Mouse (Mus musculus): ENCODE measurements at regions not wholly inside any gene's neighbourhood (a gene's known extent, or its start where the extent isn't known, plus 50 kb on each side); places are given as distances from the start of the nearest gene placed in this dataset.

DNA sequence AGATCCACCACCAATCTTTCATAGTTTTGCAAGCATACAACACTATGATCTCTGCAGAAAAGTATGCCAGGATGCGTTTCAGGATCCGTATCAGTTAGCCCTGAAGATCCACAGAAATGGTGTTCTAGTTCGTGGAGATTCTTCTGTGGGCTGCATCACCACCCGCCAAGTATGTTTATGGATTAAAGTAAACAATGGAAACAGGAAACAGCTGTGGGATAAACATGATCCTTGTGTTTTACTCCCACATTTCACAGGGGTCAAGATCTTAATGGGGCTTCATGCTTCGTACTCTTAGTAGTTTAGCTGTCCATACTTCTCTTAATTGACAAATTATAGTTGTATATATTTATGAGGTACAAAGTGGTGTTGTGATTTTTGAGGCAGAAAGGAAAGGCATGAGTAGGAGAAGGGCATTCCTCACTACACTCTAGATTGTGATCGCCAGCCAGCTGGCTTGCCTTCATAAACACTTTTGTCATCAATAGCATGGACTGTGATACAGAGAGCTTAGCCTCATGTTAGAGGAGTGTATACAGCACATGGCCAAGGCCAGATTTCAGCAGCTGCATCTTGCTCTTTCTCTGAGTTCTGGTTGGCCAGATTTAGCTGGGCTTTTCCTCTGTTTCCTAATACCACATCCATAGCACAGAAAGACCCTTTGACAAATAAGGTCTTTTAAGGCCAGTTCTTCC lies 195.8 kb upstream of the Fermt1 start:
- no peak for TF ChIP-seq MYOG (IDR thresholded peaks at IDR 0.05; ENCODE audit: control insufficient read depth, extremely low read depth, insufficient read length)
- no peak for TF ChIP-seq CTCF (IDR thresholded peaks at IDR 0.05; ENCODE audit: control insufficient read depth, insufficient read depth, insufficient read length)
- TF ChIP-seq USF1 (IDR thresholded peaks at IDR 0.05; ENCODE audit: low read depth), result no peak
- no peak for TF ChIP-seq CEBPB (IDR thresholded peaks at IDR 0.05; ENCODE audit: low read depth)
- TF ChIP-seq FOSL1 (IDR thresholded peaks at IDR 0.05; ENCODE audit: insufficient read depth, low read length, poor library complexity, severe bottlenecking), result no peak
- no peak for TF ChIP-seq MYOD1 (IDR thresholded peaks at IDR 0.05; ENCODE audit: control insufficient read depth, insufficient read length, low read depth)
